In genomic region chr7:19889881-19890280, GRCm38 (mm10) we compare ENCODE assay signal across 9 mouse cellular contexts. TPM values are rescaled to one million over a fixed set of nuclear protein-coding genes. Genes with fewer than 3 reads are reported as not detected.
DNase-seq lines count a peak whose midpoint lies in the region; ATAC-seq and TF ChIP-seq lines count a peak whose summit lies in the region.
"Had no signal": no experiment of that assay in that cellular context is flagged by ENCODE, and none has a peak within 500 bp of the region (broad histone marks: within the 10 kb centered on the region; RNA-seq: fewer than 3 reads in every experiment).

No protein-coding gene starts in this region.

- no peak overlapping the region for H3K4me3 ChIP-seq in forebrain, postnatal 0 days (ENCODE audit: low read depth, low read length)
- no peak overlapping the region for H3K4me3 ChIP-seq in forebrain, embryonic 12.5 days (replicated peaks)
- no peak overlapping the region for H3K4me3 ChIP-seq in midbrain, embryonic 14.5 days (replicated peaks; ENCODE audit: low read depth, low read length)
- H3K4me3 ChIP-seq in midbrain, embryonic 16.5 days (ENCODE audit: low read depth, low read length) = no peak overlapping the region
- no peak overlapping the region for H3K4me3 ChIP-seq in kidney, postnatal 0 days (replicated peaks; ENCODE audit: low read depth, low read length)

- H3K36me3 ChIP-seq in forebrain, postnatal 0 days (ENCODE audit: insufficient read depth) = no peaks in the 10 kb centered on the region
- no peaks in the 10 kb centered on the region for H3K36me3 ChIP-seq in forebrain, embryonic 12.5 days (replicated peaks)
- no peaks in the 10 kb centered on the region for H3K36me3 ChIP-seq in midbrain, embryonic 14.5 days (ENCODE audit: control insufficient read depth, insufficient read depth, low read length)
- H3K36me3 ChIP-seq in midbrain, embryonic 16.5 days (ENCODE audit: control insufficient read depth, insufficient read depth, low read length) = no peaks in the 10 kb centered on the region
- no peaks in the 10 kb centered on the region for H3K36me3 ChIP-seq in kidney, postnatal 0 days (ENCODE audit: insufficient read depth, low read length)

- no peaks in the 10 kb centered on the region for H3K9me3 ChIP-seq in forebrain, postnatal 0 days (ENCODE audit: low read length)
- H3K9me3 ChIP-seq in forebrain, embryonic 12.5 days = 0 out of 2 replicates have a peak, but pooled peaks cover 4% of the 10 kb centered on the region
- H3K9me3 ChIP-seq in midbrain, embryonic 14.5 days (ENCODE audit: control insufficient read depth, low read length) = peaks cover 4% of the 10 kb centered on the region; the same call in 1 of the 2 replicates
- H3K9me3 ChIP-seq in midbrain, embryonic 16.5 days (replicated peaks; ENCODE audit: control insufficient read depth, low read length, poor library complexity, severe bottlenecking) = 0 out of 2 replicates have a peak, but pooled peaks cover 6% of the 10 kb centered on the region
- H3K9me3 ChIP-seq in kidney, postnatal 0 days (replicated peaks; ENCODE audit: low read length) = no peaks in the 10 kb centered on the region

- no peak overlapping the region for H3K27ac ChIP-seq in forebrain, postnatal 0 days (ENCODE audit: low read depth, low read length)
- no peak overlapping the region for H3K27ac ChIP-seq in forebrain, embryonic 12.5 days
- H3K27ac ChIP-seq in midbrain, embryonic 14.5 days (replicated peaks; ENCODE audit: low read depth, low read length) = no peak overlapping the region
- H3K27ac ChIP-seq in midbrain, embryonic 16.5 days (ENCODE audit: low read length) = no peak overlapping the region
- no peak overlapping the region for H3K27ac ChIP-seq in kidney, postnatal 0 days

- peak; percentile 34 for DNase-seq in forebrain, postnatal 0 days
- peak; percentile 27 for DNase-seq in midbrain, embryonic 14.5 days
- peak; percentile 84 for DNase-seq in adrenal gland, postnatal 10 days
- DNase-seq in kidney, postnatal 0 days (ENCODE audit: low spot score) = peak; percentile 36
- DNase-seq in natural killer cell, adult 2 months (ENCODE audit: low spot score in 2 of 2) = peak; percentile 57 to 71

- H3K4me2 ChIP-seq in forebrain, postnatal 0 days (ENCODE audit: low read depth) = no peak overlapping the region
- no peak overlapping the region for H3K4me2 ChIP-seq in forebrain, embryonic 12.5 days
- H3K4me2 ChIP-seq in midbrain, embryonic 14.5 days (ENCODE audit: low read length) = no peak overlapping the region
- no peak overlapping the region for H3K4me2 ChIP-seq in midbrain, embryonic 16.5 days (ENCODE audit: low read length)
- no peak overlapping the region for H3K4me2 ChIP-seq in kidney, postnatal 0 days (ENCODE audit: low read length)

- ATAC-seq in forebrain, postnatal 0 days = no peak
- ATAC-seq in forebrain, embryonic 12.5 days (ENCODE audit: low FRiP score) = no peak
- no peak for ATAC-seq in midbrain, embryonic 14.5 days (ENCODE audit: low FRiP score, low TSS enrichment)
- no peak for ATAC-seq in midbrain, embryonic 16.5 days
- ATAC-seq in kidney, postnatal 0 days (replicated peaks; ENCODE audit: low FRiP score, low read depth) = no peak
- no peak for ATAC-seq in frontal cortex, adult (ENCODE audit: low TSS enrichment)

- WGBS in forebrain, postnatal 0 days = 50% methylated on average over 8 of the region's 8 CpGs
- WGBS in forebrain, embryonic 12.5 days = 52% methylated on average over 8 of the region's 8 CpGs
- WGBS in midbrain, embryonic 14.5 days = 58% methylated on average over 8 of the region's 8 CpGs
- WGBS in midbrain, embryonic 16.5 days = 49% methylated on average over 8 of the region's 8 CpGs
- WGBS in kidney, postnatal 0 days = 47% methylated on average over 8 of the region's 8 CpGs

- no peak overlapping the region for H3K9ac ChIP-seq in forebrain, postnatal 0 days
- H3K9ac ChIP-seq in forebrain, embryonic 12.5 days = no peak overlapping the region
- H3K9ac ChIP-seq in midbrain, embryonic 14.5 days (replicated peaks; ENCODE audit: low read length) = no peak overlapping the region
- no peak overlapping the region for H3K9ac ChIP-seq in midbrain, embryonic 16.5 days (ENCODE audit: low read depth, low read length)
- H3K9ac ChIP-seq in kidney, postnatal 0 days (ENCODE audit: low read depth, low read length) = no peak overlapping the region

- no peaks in the 10 kb centered on the region for H3K27me3 ChIP-seq in forebrain, postnatal 0 days (ENCODE audit: insufficient read depth, low read length)
- H3K27me3 ChIP-seq in forebrain, embryonic 12.5 days = no peaks in the 10 kb centered on the region
- H3K27me3 ChIP-seq in midbrain, embryonic 14.5 days (ENCODE audit: control insufficient read depth, insufficient read depth, low read length) = no peaks in the 10 kb centered on the region
- no peaks in the 10 kb centered on the region for H3K27me3 ChIP-seq in midbrain, embryonic 16.5 days (ENCODE audit: control insufficient read depth, insufficient read depth, low read depth, low read length)
- no peaks in the 10 kb centered on the region for H3K27me3 ChIP-seq in kidney, postnatal 0 days (ENCODE audit: insufficient read depth, low read length)

- H3K4me1 ChIP-seq in forebrain, postnatal 0 days (ENCODE audit: insufficient read depth) = no peaks in the 10 kb centered on the region
- no peaks in the 10 kb centered on the region for H3K4me1 ChIP-seq in forebrain, embryonic 12.5 days
- no peaks in the 10 kb centered on the region for H3K4me1 ChIP-seq in midbrain, embryonic 14.5 days (ENCODE audit: control insufficient read depth, insufficient read depth, low read length)
- H3K4me1 ChIP-seq in midbrain, embryonic 16.5 days (ENCODE audit: control insufficient read depth, insufficient read depth, low read length) = no peaks in the 10 kb centered on the region
- H3K4me1 ChIP-seq in kidney, postnatal 0 days (replicated peaks; ENCODE audit: insufficient read depth, low read length) = no peaks in the 10 kb centered on the region

- peak; percentile 61 for TF ChIP-seq CTCF in forebrain, postnatal 0 days (IDR thresholded peaks at IDR 0.05; ENCODE audit: low read depth)
- TF ChIP-seq CTCF in kidney, postnatal 0 days (IDR thresholded peaks at IDR 0.05; ENCODE audit: low read depth) = peak; percentile 74

RNA-seq across cellular contexts. Expression of gene Ceacam19, which starts 2.1 kb away (rescaled TPM):
- not detected in 2 replicates for total RNA-seq in forebrain, postnatal 0 days (2014; rRNA removed)
- not detected in 2 replicates for polyA plus RNA-seq in forebrain, postnatal 0 days (2015; fragmentation: Nextera tagmentation; extraction: Ambion mirVana)
- polyA plus RNA-seq in forebrain, embryonic 12.5 days (2016; fragmentation: Nextera tagmentation; extraction: Ambion mirVana) = not detected in 2 replicates
- not detected in 2 replicates for polyA plus RNA-seq in midbrain, embryonic 14.5 days (2014; fragmentation: Nextera tagmentation; extraction: Ambion mirVana)
- not detected in 2 replicates for polyA plus RNA-seq in midbrain, embryonic 16.5 days (2015; fragmentation: Nextera tagmentation; extraction: Ambion mirVana)
- total RNA-seq in adrenal gland, postnatal 10 days (2021) = not detected
- polyA plus RNA-seq in kidney, postnatal 0 days (2015; fragmentation: Nextera tagmentation; extraction: Ambion mirVana) = 0.08 and 0.13 TPM in 2 replicates
- total RNA-seq: layer of hippocampus, adult 18-20 months had no signal

RNA-seq across cellular contexts. Expression of gene Ceacam16, which starts 28.8 kb away (rescaled TPM):
- not detected in 2 replicates for total RNA-seq in forebrain, postnatal 0 days (2014; rRNA removed)
- 0.53 and 0.84 TPM in 2 replicates for polyA plus RNA-seq in forebrain, postnatal 0 days (2015; fragmentation: Nextera tagmentation; extraction: Ambion mirVana)
- not detected in 2 replicates for polyA plus RNA-seq in forebrain, embryonic 12.5 days (2016; fragmentation: Nextera tagmentation; extraction: Ambion mirVana)
- polyA plus RNA-seq in midbrain, embryonic 14.5 days (2014; fragmentation: Nextera tagmentation; extraction: Ambion mirVana) = 0.90 TPM in 1 of 2 replicates, not detected in the other
- 1.6 and 1.8 TPM in 2 replicates for polyA plus RNA-seq in midbrain, embryonic 16.5 days (2015; fragmentation: Nextera tagmentation; extraction: Ambion mirVana)
- total RNA-seq in adrenal gland, postnatal 10 days (2021) = under 1 TPM in 1 of 2 experiments, not detected in 1; 0.18 TPM
- polyA plus RNA-seq in kidney, postnatal 0 days (2015; fragmentation: Nextera tagmentation; extraction: Ambion mirVana) = not detected in 2 replicates
- total RNA-seq: layer of hippocampus, adult 18-20 months had no signal

RNA-seq across cellular contexts. Expression of gene Pvr, which starts 31.1 kb away (rescaled TPM):
- 12.0 and 12.8 TPM in 2 replicates for total RNA-seq in forebrain, postnatal 0 days (2014; rRNA removed)
- 4.2 and 6.1 TPM in 2 replicates for polyA plus RNA-seq in forebrain, postnatal 0 days (2015; fragmentation: Nextera tagmentation; extraction: Ambion mirVana)
- polyA plus RNA-seq in forebrain, embryonic 12.5 days (2016; fragmentation: Nextera tagmentation; extraction: Ambion mirVana) = 3.2 and 4.3 TPM in 2 replicates
- 4.9 and 8.2 TPM in 2 replicates for polyA plus RNA-seq in midbrain, embryonic 14.5 days (2014; fragmentation: Nextera tagmentation; extraction: Ambion mirVana)
- polyA plus RNA-seq in midbrain, embryonic 16.5 days (2015; fragmentation: Nextera tagmentation; extraction: Ambion mirVana) = 9.3 and 11.5 TPM in 2 replicates
- total RNA-seq in adrenal gland, postnatal 10 days (2021) = 10 to 100 TPM; 20.9 to 24.9 TPM
- 7.3 and 7.8 TPM in 2 replicates for polyA plus RNA-seq in kidney, postnatal 0 days (2015; fragmentation: Nextera tagmentation; extraction: Ambion mirVana)

RNA-seq across cellular contexts. Expression of gene Gm19345, which starts 38.1 kb away (rescaled TPM):
- 32.4 and 33.3 TPM in 2 replicates for total RNA-seq in forebrain, postnatal 0 days (2014; rRNA removed)
- 14.6 and 16.4 TPM in 2 replicates for polyA plus RNA-seq in forebrain, postnatal 0 days (2015; fragmentation: Nextera tagmentation; extraction: Ambion mirVana)
- 0.65 and 1.3 TPM in 2 replicates for polyA plus RNA-seq in forebrain, embryonic 12.5 days (2016; fragmentation: Nextera tagmentation; extraction: Ambion mirVana)
- 9.9 and 13.6 TPM in 2 replicates for polyA plus RNA-seq in midbrain, embryonic 14.5 days (2014; fragmentation: Nextera tagmentation; extraction: Ambion mirVana)
- 21.3 and 23.9 TPM in 2 replicates for polyA plus RNA-seq in midbrain, embryonic 16.5 days (2015; fragmentation: Nextera tagmentation; extraction: Ambion mirVana)
- not detected for total RNA-seq in adrenal gland, postnatal 10 days (2021)
- polyA plus RNA-seq in kidney, postnatal 0 days (2015; fragmentation: Nextera tagmentation; extraction: Ambion mirVana) = not detected in 2 replicates

Comparison
In these comparisons a context has a peak if more than half of its experiments do, and no peak if none do; other contexts are left out.
1. DNase-seq: peak in every context shown above with its lines; median percentile 84 in adrenal gland, postnatal 10 days; 64 in natural killer cell, adult 2 months; 36 in kidney, postnatal 0 days; 34 in forebrain, postnatal 0 days; 27 in midbrain, embryonic 14.5 days.